Mouse (Mus musculus): ENCODE measurements at regions not wholly inside any gene's neighbourhood (a gene's known extent, or its start where the extent isn't known, plus 50 kb on each side); places are given as distances from the start of the nearest gene placed in this dataset.

- no peak for DNase-seq
Measured at GRCm38 (mm10) chr5:62997464-62997863, 183.8 kb downstream of the Dthd1 start.

DNA sequence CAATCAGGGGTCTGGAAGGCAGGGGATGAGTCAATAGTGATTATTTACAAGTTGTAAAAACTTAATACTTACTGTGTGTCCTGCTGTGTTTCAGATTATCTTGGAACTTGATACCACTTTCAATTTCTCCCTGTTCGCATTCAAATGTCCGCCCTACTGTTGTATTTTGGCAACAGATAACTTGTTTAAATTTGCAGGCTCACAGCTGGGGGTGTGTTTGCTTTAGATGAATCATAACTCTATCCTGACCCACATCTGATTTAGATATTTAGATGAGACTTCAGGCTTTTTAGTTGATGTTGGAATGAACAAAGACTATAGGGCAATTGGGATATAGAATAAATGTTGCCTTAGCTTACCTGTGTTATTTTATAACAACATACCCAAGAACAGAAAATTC lies 220.8 kb downstream of the Dthd1 start:
- no peak for DNase-seq

- no peak for DNase-seq
Measured at GRCm38 (mm10) chr5:63045751-63046150, 232.1 kb downstream of the Dthd1 start.

DNA sequence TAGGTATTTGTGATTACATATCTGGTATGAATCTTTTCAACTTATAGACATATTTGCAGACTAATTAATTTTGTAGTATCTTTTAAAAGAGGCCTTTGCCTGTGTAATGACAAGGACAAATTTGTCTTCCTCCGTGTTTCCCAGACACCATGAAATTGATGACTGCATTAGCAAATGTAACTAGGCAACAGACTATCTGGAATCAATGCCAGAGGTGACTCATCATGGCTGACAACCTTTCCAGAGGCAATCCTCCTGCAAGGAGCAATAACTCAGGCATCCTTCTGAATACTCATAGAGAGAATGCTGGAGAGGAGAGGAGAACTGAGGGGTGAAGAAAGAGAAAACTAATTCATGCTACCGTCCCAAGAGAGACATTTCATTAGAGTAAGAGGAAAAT lies 249.7 kb downstream of the Dthd1 start:
- no peak for DNase-seq

DNA sequence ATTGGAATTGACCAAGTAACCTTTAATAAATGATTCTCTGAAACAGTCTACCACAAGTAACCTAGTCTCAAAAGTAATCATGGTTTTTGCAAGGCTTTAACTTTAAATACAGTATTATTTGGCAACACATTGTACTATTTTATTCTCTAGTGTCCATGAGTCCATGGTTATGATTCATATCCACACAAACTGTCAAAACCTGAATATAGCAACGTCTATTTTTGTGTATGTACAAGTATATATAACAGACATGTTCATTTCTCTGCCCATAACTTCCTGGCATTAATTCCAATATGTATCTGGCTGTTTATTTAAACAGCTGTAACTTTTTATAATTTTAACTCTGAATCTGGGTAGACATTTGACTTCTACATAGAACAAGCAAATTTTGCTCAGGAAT lies 253.2 kb downstream of the Dthd1 start:
- DNase-seq = no peak

DNA sequence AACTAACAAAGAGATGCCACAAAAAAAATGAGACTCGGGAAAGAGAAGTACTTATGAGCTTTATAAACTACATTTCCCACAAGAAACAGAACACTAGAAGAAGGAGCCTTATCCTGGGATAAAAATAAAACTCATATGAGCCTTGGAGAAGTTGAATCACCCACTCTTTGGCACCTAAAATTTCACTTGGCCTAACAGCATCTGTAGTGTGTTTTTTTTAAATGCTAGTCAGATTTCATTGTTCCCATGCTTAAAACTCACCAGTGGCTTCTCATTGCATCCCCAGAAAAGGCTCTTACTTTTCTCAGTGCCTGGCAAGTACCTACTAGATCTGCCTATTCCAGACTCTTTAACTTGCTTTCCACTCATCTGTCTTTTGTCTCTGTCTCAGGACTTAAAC lies 284.5 kb downstream of the Dthd1 start:
- DNase-seq = no peak

DNA sequence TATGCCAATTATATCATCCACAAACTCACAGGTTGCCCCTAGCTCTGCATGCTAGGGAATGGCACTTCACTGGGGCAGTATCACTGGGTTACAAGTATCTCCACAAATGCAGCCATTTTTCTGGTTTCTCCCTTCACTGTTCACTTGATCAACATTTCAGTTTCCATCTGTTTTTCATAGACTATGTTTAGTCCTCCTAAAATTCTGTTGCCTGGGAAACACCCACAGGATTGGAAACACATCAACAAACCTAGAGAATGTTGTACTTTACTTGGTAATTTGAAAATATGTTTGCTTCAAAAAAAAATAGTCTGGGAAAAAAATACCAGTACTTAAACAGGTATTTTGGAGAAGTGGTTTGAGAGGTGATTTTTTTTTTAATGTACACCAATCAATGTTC lies 318.9 kb downstream of the Dthd1 start:
- DNase-seq = no peak

- no peak for DNase-seq
Measured at GRCm38 (mm10) chr5:63137957-63138356, 324.3 kb downstream of the Dthd1 start.

GRCm38 (mm10) chr5:63169687-63170086 lies 356.1 kb downstream of the Dthd1 start:
- DNase-seq = no peak

DNA sequence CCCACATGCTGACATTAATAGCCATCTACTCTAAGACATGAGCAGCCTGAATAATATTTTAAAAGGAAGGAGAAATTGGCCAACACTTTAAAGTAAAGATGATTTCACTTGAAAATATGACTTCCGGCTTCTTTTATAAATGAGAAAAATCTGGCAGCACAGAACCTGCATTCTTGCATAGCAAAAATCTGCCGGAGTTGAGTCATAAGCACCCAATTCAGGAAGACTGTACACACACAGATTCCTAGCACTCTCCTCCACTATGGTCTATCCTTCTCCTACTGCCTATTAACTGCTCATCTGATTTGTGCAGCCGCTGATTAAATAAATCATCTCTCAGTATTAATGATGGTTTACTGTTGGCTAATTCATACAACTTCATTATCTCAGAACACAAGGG lies 356.9 kb downstream of the Dthd1 start:
- no peak for DNase-seq

DNA sequence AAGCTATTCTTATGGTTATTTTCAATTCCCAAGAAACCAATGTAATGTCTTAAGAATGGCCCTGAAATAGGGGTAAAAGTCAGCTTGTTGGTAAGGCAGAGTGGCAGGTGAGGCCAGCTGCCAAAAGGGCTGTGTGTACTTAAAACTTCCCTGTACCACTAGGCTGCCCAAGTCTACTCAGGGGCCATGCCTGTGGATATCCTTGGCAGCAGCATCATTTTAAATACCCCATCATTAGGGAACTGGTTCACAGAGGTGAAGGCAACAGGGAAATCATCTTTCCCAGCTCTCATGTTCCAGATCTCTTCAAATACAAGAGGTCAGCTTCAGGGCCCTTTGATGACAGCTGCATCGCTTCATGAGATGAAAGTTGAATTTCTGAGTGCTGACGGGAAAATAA lies 399.8 kb downstream of the Dthd1 start:
- no peak for DNase-seq

DNA sequence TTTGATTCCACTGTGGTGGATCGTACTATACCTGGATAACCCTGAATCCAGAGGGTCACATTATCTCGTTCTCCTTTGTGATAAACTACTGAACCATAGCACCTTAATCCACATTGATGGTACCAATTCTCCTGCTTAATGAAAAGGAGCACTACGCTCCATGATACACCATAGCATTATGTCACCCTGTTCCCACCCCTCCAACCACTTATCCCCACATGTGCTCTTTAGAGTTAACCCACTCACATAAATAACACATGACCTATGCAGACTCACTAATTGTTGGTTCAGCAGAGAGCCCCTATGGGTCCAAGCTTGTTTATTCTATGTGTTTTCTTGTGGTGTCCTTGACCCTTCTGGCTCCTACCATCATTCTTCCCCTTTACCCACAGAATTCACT lies 405.8 kb downstream of the Dthd1 start:
- DNase-seq = no peak

DNA sequence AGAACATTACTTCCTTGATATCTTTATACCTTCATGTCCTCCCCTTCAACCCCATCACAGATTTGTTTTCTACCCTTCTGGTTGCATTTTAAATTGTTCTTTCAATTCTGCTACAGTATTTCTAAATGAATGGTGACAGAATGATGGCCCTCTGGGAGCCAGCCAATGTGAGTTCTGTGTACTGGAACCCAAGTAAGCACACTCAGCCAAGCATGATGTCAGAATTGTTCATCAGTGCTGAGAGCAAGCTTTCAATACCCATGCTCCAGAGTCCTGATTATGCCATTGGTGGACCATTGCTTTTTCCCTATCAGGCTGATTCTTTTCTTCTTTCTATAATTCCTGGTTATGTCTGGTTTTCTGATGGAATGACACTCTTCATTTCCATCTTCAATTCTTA lies 386.3 kb upstream of the Nwd2 start:
- peak; percentile 27 for DNase-seq

Measured in lung, postnatal 10 days (tissue).